10 mouse cellular contexts compared by ENCODE assay signal in the genomic region with DNA sequence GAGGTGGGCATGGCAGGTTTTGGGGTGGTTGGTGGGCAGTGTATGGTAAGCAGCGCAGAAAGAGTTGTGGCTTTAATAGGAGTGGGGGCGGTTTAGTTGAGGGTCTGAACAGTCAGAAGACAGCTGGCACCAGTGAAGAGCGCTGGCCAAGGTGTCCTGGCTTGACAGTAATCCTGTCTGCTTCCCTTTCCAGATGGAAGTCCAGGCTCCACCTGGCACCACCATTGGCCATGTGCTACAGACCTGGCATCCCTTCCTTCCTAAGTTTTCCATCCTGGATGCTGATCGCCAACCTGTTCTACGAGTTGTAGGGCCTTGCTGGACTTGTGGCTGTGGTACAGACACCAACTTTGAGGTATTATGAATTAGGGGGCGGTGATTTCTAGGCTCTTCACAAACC. TPM values are rescaled to one million over a fixed set of nuclear protein-coding genes. Genes with fewer than 3 reads are reported as not detected.
DNase-seq lines count a peak whose midpoint lies in the region; ATAC-seq and TF ChIP-seq lines count a peak whose summit lies in the region.
"Had no signal": no experiment of that assay in that cellular context is flagged by ENCODE, and none has a peak within 500 bp of the region (broad histone marks: within the 10 kb centered on the region; RNA-seq: fewer than 3 reads in every experiment).

No protein-coding gene starts in this region.

- DNase-seq in heart, postnatal 14 days: no peak
- DNase-seq in cerebellum, adult 2 months: peak; percentile 76 to 86
- no peak for DNase-seq in hindbrain, embryonic 11.5 days (ENCODE audit: low spot score)
- DNase-seq in c-Kit-positive CD71-positive TER-119-positive erythroid progenitor cells, embryonic 14.5 days (ENCODE audit: low spot score): no peak
- DNase-seq in left cerebral cortex, adult 2 months (ENCODE audit: extremely low spot score in 1 of 2, low spot score in 2 of 2): no peak
- DNase-seq in kidney, postnatal 4 days: no peak
- DNase-seq: lung, adult 18-20 months had no signal

- H3K36me3 ChIP-seq in heart, embryonic 13.5 days: peaks cover 51% of the 10 kb centered on the region
- no peaks in the 10 kb centered on the region for H3K36me3 ChIP-seq in hindbrain, embryonic 11.5 days (ENCODE audit: control insufficient read depth, insufficient read depth, low read length)
- peaks cover 46% of the 10 kb centered on the region for H3K36me3 ChIP-seq in midbrain, embryonic 12.5 days

- no peaks in the 10 kb centered on the region for H3K9me3 ChIP-seq in heart, embryonic 13.5 days
- H3K9me3 ChIP-seq in hindbrain, embryonic 11.5 days (ENCODE audit: control insufficient read depth, low read length): no peaks in the 10 kb centered on the region
- no peaks in the 10 kb centered on the region for H3K9me3 ChIP-seq in midbrain, embryonic 12.5 days

- no peak overlapping the region for H3K27ac ChIP-seq in heart, embryonic 13.5 days (replicated peaks)
- peak overlapping the region; percentile 29 for H3K27ac ChIP-seq in cerebellum, adult 2 months (ENCODE audit: insufficient read depth, low read length)
- no peak overlapping the region for H3K27ac ChIP-seq in hindbrain, embryonic 11.5 days (ENCODE audit: low read depth, low read length)
- 0 out of 2 replicates have a peak overlapping the region, but pooled peaks have one; percentile 1 for H3K27ac ChIP-seq in midbrain, embryonic 12.5 days (replicated peaks)
- H3K27ac ChIP-seq in left cerebral cortex, adult 2 months: no peak overlapping the region

- H3K4me2 ChIP-seq in heart, embryonic 13.5 days: peak overlapping the region; percentile 89
- peak overlapping the region; percentile 80; the same call in 1 of the 2 replicates for H3K4me2 ChIP-seq in hindbrain, embryonic 11.5 days (replicated peaks; ENCODE audit: low read depth, low read length)
- peak overlapping the region; percentile 70 for H3K4me2 ChIP-seq in midbrain, embryonic 12.5 days (replicated peaks)

- H3K4me3 ChIP-seq in heart, embryonic 13.5 days: peak overlapping the region; percentile 88
- peak overlapping the region; percentile 9 for H3K4me3 ChIP-seq in cerebellum, adult 2 months (replicated peaks; ENCODE audit: insufficient read depth, low read depth, low read length)
- H3K4me3 ChIP-seq in hindbrain, embryonic 11.5 days (ENCODE audit: low read depth, low read length): peak overlapping the region; percentile 6
- peak overlapping the region; percentile 75; the same call in 1 of the 2 replicates for H3K4me3 ChIP-seq in midbrain, embryonic 12.5 days
- no peak overlapping the region for H3K4me3 ChIP-seq in left cerebral cortex, adult 2 months

- H3K9ac ChIP-seq in heart, embryonic 13.5 days: peak overlapping the region; percentile 94; the same call in 1 of the 2 replicates
- no peak overlapping the region for H3K9ac ChIP-seq in hindbrain, embryonic 11.5 days (ENCODE audit: low read depth, low read length)
- H3K9ac ChIP-seq in midbrain, embryonic 12.5 days (replicated peaks): 0 out of 2 replicates have a peak overlapping the region, but pooled peaks have one; percentile 84

- intact Hi-C loops in heart, postnatal 14 days (cut with DNase I): no loop called here
- intact Hi-C loops in left cerebral cortex, adult 2 months (cut with DNase I): no loop called here

- H3K27me3 ChIP-seq in heart, embryonic 13.5 days (replicated peaks): no peaks in the 10 kb centered on the region
- no peaks in the 10 kb centered on the region for H3K27me3 ChIP-seq in cerebellum, adult 2 months (ENCODE audit: control insufficient read depth, insufficient read depth, low read length)
- no peaks in the 10 kb centered on the region for H3K27me3 ChIP-seq in hindbrain, embryonic 11.5 days (ENCODE audit: control insufficient read depth, insufficient read depth, low read length)
- no peaks in the 10 kb centered on the region for H3K27me3 ChIP-seq in midbrain, embryonic 12.5 days

- peaks cover 47% of the 10 kb centered on the region for H3K4me1 ChIP-seq in heart, embryonic 13.5 days
- H3K4me1 ChIP-seq in cerebellum, adult 2 months (ENCODE audit: control insufficient read depth, insufficient read depth, low read length): peaks cover 14% of the 10 kb centered on the region
- peaks cover 10% of the 10 kb centered on the region for H3K4me1 ChIP-seq in hindbrain, embryonic 11.5 days (replicated peaks; ENCODE audit: control insufficient read depth, insufficient read depth, low read length)
- peaks cover 32% of the 10 kb centered on the region for H3K4me1 ChIP-seq in midbrain, embryonic 12.5 days

- TF ChIP-seq POLR2A in cerebellum, adult 2 months (IDR thresholded peaks at IDR 0.05; ENCODE audit: borderline replicate concordance, insufficient read depth, low read length): no peak

- no peak for ATAC-seq in heart, embryonic 13.5 days (ENCODE audit: extremely low read depth, insufficient number of reproducible peaks, low FRiP score, low TSS enrichment)
- no peak for ATAC-seq in hindbrain, embryonic 11.5 days (ENCODE audit: low FRiP score)
- ATAC-seq in midbrain, embryonic 12.5 days (ENCODE audit: low FRiP score, low read depth): no peak

- WGBS in heart, embryonic 13.5 days: 97% methylated on average over 6 of the region's 6 CpGs
- 33% methylated on average over 6 of the region's 6 CpGs for WGBS in cerebellum, adult 2 months
- 93% methylated on average over 6 of the region's 6 CpGs for WGBS in hindbrain, embryonic 11.5 days
- WGBS in midbrain, embryonic 12.5 days: 95% methylated on average over 6 of the region's 6 CpGs

- no peak for TF ChIP-seq CTCF in cerebellum, adult 2 months (IDR thresholded peaks at IDR 0.05; ENCODE audit: borderline replicate concordance, insufficient read depth, low read depth, low read length)
- TF ChIP-seq CTCF in left cerebral cortex, adult 2 months (IDR thresholded peaks at IDR 0.05): no peak

RNA-seq across cellular contexts. Expression of gene Plscr3, which starts 1.8 kb away (rescaled TPM):
- 75.4 and 76.2 TPM in 2 replicates for polyA plus RNA-seq in heart, embryonic 13.5 days (2015; fragmentation: Nextera tagmentation; extraction: Ambion mirVana)
- 10 to 100 TPM; 34.0 to 35.9 TPM for total RNA-seq in heart, postnatal 14 days (2021)
- 34.2 and 36.9 TPM in 2 replicates for polyA plus RNA-seq in cerebellum, adult 2 months (2012; rRNA removed)
- polyA plus RNA-seq in hindbrain, embryonic 11.5 days (2014; fragmentation: Nextera tagmentation; extraction: Ambion mirVana): 62.2 and 62.6 TPM in 2 replicates
- 62.9 and 70.1 TPM in 2 replicates for polyA plus RNA-seq in midbrain, embryonic 12.5 days (2016; fragmentation: Nextera tagmentation; extraction: Ambion mirVana)
- total RNA-seq in left cerebral cortex, adult 2 months (2021): 10 to 100 TPM; 19.5 to 22.5 TPM

RNA-seq across cellular contexts. Expression of gene Tmem256, which starts 9.7 kb away (rescaled TPM):
- 330 and 361 TPM in 2 replicates for polyA plus RNA-seq in heart, embryonic 13.5 days (2015; fragmentation: Nextera tagmentation; extraction: Ambion mirVana)
- total RNA-seq in heart, postnatal 14 days (2021): 100 to 1,000 TPM; 134 to 138 TPM
- 200 and 210 TPM in 2 replicates for polyA plus RNA-seq in cerebellum, adult 2 months (2012; rRNA removed)
- 268 and 276 TPM in 2 replicates for polyA plus RNA-seq in hindbrain, embryonic 11.5 days (2014; fragmentation: Nextera tagmentation; extraction: Ambion mirVana)
- 284 and 302 TPM in 2 replicates for polyA plus RNA-seq in midbrain, embryonic 12.5 days (2016; fragmentation: Nextera tagmentation; extraction: Ambion mirVana)
- 100 to 1,000 TPM; 113 to 126 TPM for total RNA-seq in left cerebral cortex, adult 2 months (2021)

RNA-seq across cellular contexts. Expression of gene Nlgn2, which starts 10.4 kb away (rescaled TPM):
- 2.0 and 2.4 TPM in 2 replicates for polyA plus RNA-seq in heart, embryonic 13.5 days (2015; fragmentation: Nextera tagmentation; extraction: Ambion mirVana)
- 10 to 100 TPM in 1 of 2 experiments, 1 to 10 TPM in 1; 7.9 to 10.4 TPM for total RNA-seq in heart, postnatal 14 days (2021)
- 116 and 122 TPM in 2 replicates for polyA plus RNA-seq in cerebellum, adult 2 months (2012; rRNA removed)
- polyA plus RNA-seq in hindbrain, embryonic 11.5 days (2014; fragmentation: Nextera tagmentation; extraction: Ambion mirVana): 11.5 and 16.1 TPM in 2 replicates
- polyA plus RNA-seq in midbrain, embryonic 12.5 days (2016; fragmentation: Nextera tagmentation; extraction: Ambion mirVana): 14.2 and 14.6 TPM in 2 replicates
- 100 to 1,000 TPM; 236 to 243 TPM for total RNA-seq in left cerebral cortex, adult 2 months (2021)

RNA-seq across cellular contexts. Expression of gene Tnk1, which starts 10.5 kb away (rescaled TPM):
- 0.38 and 0.56 TPM in 2 replicates for polyA plus RNA-seq in heart, embryonic 13.5 days (2015; fragmentation: Nextera tagmentation; extraction: Ambion mirVana)
- total RNA-seq in heart, postnatal 14 days (2021): under 1 TPM in 1 of 2 experiments, not detected in 1; 0.24 TPM
- polyA plus RNA-seq in cerebellum, adult 2 months (2012; rRNA removed): 0.21 and 0.39 TPM in 2 replicates
- 0.52 TPM in 1 of 2 replicates, not detected in the other for polyA plus RNA-seq in hindbrain, embryonic 11.5 days (2014; fragmentation: Nextera tagmentation; extraction: Ambion mirVana)
- 0.19 and 0.21 TPM in 2 replicates for polyA plus RNA-seq in midbrain, embryonic 12.5 days (2016; fragmentation: Nextera tagmentation; extraction: Ambion mirVana)
- under 1 TPM in 1 of 2 experiments, not detected in 1; 0.20 TPM for total RNA-seq in left cerebral cortex, adult 2 months (2021)
- polyA plus RNA-seq: heart, postnatal 0 days had no signal

RNA-seq across cellular contexts. Expression of gene Spem1, which starts 26.0 kb away (rescaled TPM):
- not detected in 2 replicates for polyA plus RNA-seq in heart, embryonic 13.5 days (2015; fragmentation: Nextera tagmentation; extraction: Ambion mirVana)
- not detected for total RNA-seq in heart, postnatal 14 days (2021)
- 1.4 TPM in 2 replicates for polyA plus RNA-seq in cerebellum, adult 2 months (2012; rRNA removed)
- polyA plus RNA-seq in hindbrain, embryonic 11.5 days (2014; fragmentation: Nextera tagmentation; extraction: Ambion mirVana): 0.17 and 0.38 TPM in 2 replicates
- 0.46 TPM in 1 of 2 replicates, not detected in the other for polyA plus RNA-seq in midbrain, embryonic 12.5 days (2016; fragmentation: Nextera tagmentation; extraction: Ambion mirVana)
- under 1 TPM; 0.34 to 0.44 TPM for total RNA-seq in left cerebral cortex, adult 2 months (2021)
- polyA plus RNA-seq: heart, postnatal 0 days had no signal

Comparison
In these comparisons a context has a peak if more than half of its experiments do, and no peak if none do; other contexts are left out.
1. H3K27ac ChIP-seq: peak in cerebellum, adult 2 months (single experiment) and midbrain, embryonic 12.5 days (single experiment); none in heart, embryonic 13.5 days (single experiment), hindbrain, embryonic 11.5 days (single experiment) and left cerebral cortex, adult 2 months (single experiment).
2. DNase-seq: peak in cerebellum, adult 2 months (2 of 2); none in heart, postnatal 14 days (0 of 2), hindbrain, embryonic 11.5 days (single experiment), c-Kit-positive CD71-positive TER-119-positive erythroid progenitor cells, embryonic 14.5 days (single experiment), left cerebral cortex, adult 2 months (0 of 2) and kidney, postnatal 4 days (0 of 2).
3. Peak in every context shown above with its lines, with median percentiles within 50 percentile points of each other: H3K4me2 ChIP-seq.